Mouse (Mus musculus): ENCODE results near the gene Kcnt2. TPM values are rescaled to one million over a fixed set of nuclear protein-coding genes. Genes with fewer than 3 reads are reported as not detected.
A peak's percentile ranks its signal among the peaks of the same experiment; 100 is the strongest.

The Kcnt2 gene
- polyA plus RNA-seq, 2 experiments: 2.2 to 2.3 TPM

GRCm38 (mm10) chr1:140310739-140311138 is 64.8 kb downstream of the Kcnt2 start:
- Histone ChIP-seq H3K27me3 (ENCODE audit: control insufficient read depth, insufficient read depth, low read length) (no peaks in the 10 kb centered on the region), H3K36me3 (ENCODE audit: control insufficient read depth, insufficient read depth, low read length) (no peaks in the 10 kb centered on the region), H3K27ac (replicated peaks; ENCODE audit: low read depth, low read length) (no peak overlapping the region), H3K4me1 (ENCODE audit: control insufficient read depth, insufficient read depth, low read length) (no peaks in the 10 kb centered on the region), H3K9ac (ENCODE audit: low read depth, low read length, severe bottlenecking) (no peak overlapping the region), H3K9me3 (ENCODE audit: control insufficient read depth, low read length) (no peaks in the 10 kb centered on the region), H3K4me2 (replicated peaks; ENCODE audit: low read depth, low read length, severe bottlenecking) (no peak overlapping the region), H3K4me3 (replicated peaks; ENCODE audit: low read length) (no peak overlapping the region)
- DNase-seq (ENCODE audit: low spot score): no peak
- no peak for TF ChIP-seq POLR2A (IDR thresholded peaks at IDR 0.05; ENCODE audit: borderline replicate concordance, extremely low read depth, insufficient read depth, insufficient read length)
- WGBS: 85% methylated on average over 2 of the region's 2 CpGs
- no peak for ATAC-seq (ENCODE audit: low FRiP score, low read depth)

GRCm38 (mm10) chr1:140325088-140325487 is 79.1 kb downstream of the Kcnt2 start:
- H3K9ac ChIP-seq (ENCODE audit: low read depth, low read length, severe bottlenecking): no peak overlapping the region
- no peak overlapping the region for H3K27ac ChIP-seq (replicated peaks; ENCODE audit: low read depth, low read length)
- 89% methylated on average over 3 of the region's 3 CpGs for WGBS
- no peak overlapping the region for H3K4me2 ChIP-seq (replicated peaks; ENCODE audit: low read depth, low read length, severe bottlenecking)
- H3K9me3 ChIP-seq (ENCODE audit: control insufficient read depth, low read length): no peaks in the 10 kb centered on the region
- H3K36me3 ChIP-seq (ENCODE audit: control insufficient read depth, insufficient read depth, low read length): no peaks in the 10 kb centered on the region
- ATAC-seq (ENCODE audit: low FRiP score, low read depth) (no peak), DNase-seq (ENCODE audit: low spot score) (no peak)
- no peaks in the 10 kb centered on the region for H3K27me3 ChIP-seq (ENCODE audit: control insufficient read depth, insufficient read depth, low read length)
- no peak for TF ChIP-seq POLR2A (IDR thresholded peaks at IDR 0.05; ENCODE audit: borderline replicate concordance, extremely low read depth, insufficient read depth, insufficient read length)
- no peak overlapping the region for H3K4me3 ChIP-seq (replicated peaks; ENCODE audit: low read length)
- H3K4me1 ChIP-seq (ENCODE audit: control insufficient read depth, insufficient read depth, low read length): no peaks in the 10 kb centered on the region

GRCm38 (mm10) chr1:140326709-140327108 is 80.8 kb downstream of the Kcnt2 start:
- H3K27ac ChIP-seq (replicated peaks; ENCODE audit: low read depth, low read length): no peak overlapping the region
- no peak overlapping the region for H3K9ac ChIP-seq (ENCODE audit: low read depth, low read length, severe bottlenecking)
- no peak overlapping the region for H3K4me2 ChIP-seq (replicated peaks; ENCODE audit: low read depth, low read length, severe bottlenecking)
- H3K4me3 ChIP-seq (replicated peaks; ENCODE audit: low read length): no peak overlapping the region
- H3K36me3 ChIP-seq (ENCODE audit: control insufficient read depth, insufficient read depth, low read length): no peaks in the 10 kb centered on the region
- H3K27me3 ChIP-seq (ENCODE audit: control insufficient read depth, insufficient read depth, low read length): no peaks in the 10 kb centered on the region
- DNase-seq (ENCODE audit: low spot score): no peak
- no peaks in the 10 kb centered on the region for H3K4me1 ChIP-seq (ENCODE audit: control insufficient read depth, insufficient read depth, low read length)
- ATAC-seq (ENCODE audit: low FRiP score, low read depth): no peak
- no peaks in the 10 kb centered on the region for H3K9me3 ChIP-seq (ENCODE audit: control insufficient read depth, low read length)
- TF ChIP-seq POLR2A (IDR thresholded peaks at IDR 0.05; ENCODE audit: borderline replicate concordance, extremely low read depth, insufficient read depth, insufficient read length): no peak
- 81% methylated on average over 3 of the region's 3 CpGs for WGBS

- Histone ChIP-seq H3K27ac (replicated peaks; ENCODE audit: low read depth, low read length) (no peak overlapping the region), H3K36me3 (ENCODE audit: control insufficient read depth, insufficient read depth, low read length) (no peaks in the 10 kb centered on the region), H3K9ac (ENCODE audit: low read depth, low read length, severe bottlenecking) (no peak overlapping the region), H3K4me2 (replicated peaks; ENCODE audit: low read depth, low read length, severe bottlenecking) (no peak overlapping the region), H3K4me3 (replicated peaks; ENCODE audit: low read length) (no peak overlapping the region), H3K4me1 (ENCODE audit: control insufficient read depth, insufficient read depth, low read length) (no peaks in the 10 kb centered on the region), H3K27me3 (ENCODE audit: control insufficient read depth, insufficient read depth, low read length) (no peaks in the 10 kb centered on the region), H3K9me3 (ENCODE audit: control insufficient read depth, low read length) (no peaks in the 10 kb centered on the region)
- no peak for DNase-seq (ENCODE audit: low spot score)
- WGBS: 77% methylated on average over 3 of the region's 3 CpGs
- TF ChIP-seq POLR2A (IDR thresholded peaks at IDR 0.05; ENCODE audit: borderline replicate concordance, extremely low read depth, insufficient read depth, insufficient read length): no peak
- ATAC-seq (ENCODE audit: low FRiP score, low read depth): no peak
Measured at GRCm38 (mm10) chr1:140333702-140334101, 87.7 kb downstream of the Kcnt2 start.

GRCm38 (mm10) chr1:140338417-140338816 is 92.5 kb downstream of the Kcnt2 start:
- Histone ChIP-seq H3K4me1 (ENCODE audit: control insufficient read depth, insufficient read depth, low read length) (no peaks in the 10 kb centered on the region), H3K27me3 (ENCODE audit: control insufficient read depth, insufficient read depth, low read length) (no peaks in the 10 kb centered on the region), H3K4me3 (replicated peaks; ENCODE audit: low read length) (no peak overlapping the region), H3K9me3 (ENCODE audit: control insufficient read depth, low read length) (no peaks in the 10 kb centered on the region), H3K36me3 (ENCODE audit: control insufficient read depth, insufficient read depth, low read length) (no peaks in the 10 kb centered on the region), H3K27ac (replicated peaks; ENCODE audit: low read depth, low read length) (no peak overlapping the region), H3K9ac (ENCODE audit: low read depth, low read length, severe bottlenecking) (no peak overlapping the region), H3K4me2 (replicated peaks; ENCODE audit: low read depth, low read length, severe bottlenecking) (no peak overlapping the region)
- DNase-seq (ENCODE audit: low spot score): no peak
- no peak for ATAC-seq (ENCODE audit: low FRiP score, low read depth)
- no peak for TF ChIP-seq POLR2A (IDR thresholded peaks at IDR 0.05; ENCODE audit: borderline replicate concordance, extremely low read depth, insufficient read depth, insufficient read length)

GRCm38 (mm10) chr1:140339368-140339767 is 93.4 kb downstream of the Kcnt2 start:
- no peaks in the 10 kb centered on the region for H3K36me3 ChIP-seq (ENCODE audit: control insufficient read depth, insufficient read depth, low read length)
- no peaks in the 10 kb centered on the region for H3K27me3 ChIP-seq (ENCODE audit: control insufficient read depth, insufficient read depth, low read length)
- WGBS: 59% methylated on average over 4 of the region's 4 CpGs
- no peaks in the 10 kb centered on the region for H3K4me1 ChIP-seq (ENCODE audit: control insufficient read depth, insufficient read depth, low read length)
- TF ChIP-seq POLR2A (IDR thresholded peaks at IDR 0.05; ENCODE audit: borderline replicate concordance, extremely low read depth, insufficient read depth, insufficient read length): no peak
- H3K4me3 ChIP-seq (replicated peaks; ENCODE audit: low read length): no peak overlapping the region
- H3K4me2 ChIP-seq (replicated peaks; ENCODE audit: low read depth, low read length, severe bottlenecking): no peak overlapping the region
- H3K27ac ChIP-seq (replicated peaks; ENCODE audit: low read depth, low read length): no peak overlapping the region
- H3K9me3 ChIP-seq (ENCODE audit: control insufficient read depth, low read length): no peaks in the 10 kb centered on the region
- ATAC-seq (ENCODE audit: low FRiP score, low read depth) (0 out of 2 replicates have a peak, but pooled peaks have one; percentile 23), DNase-seq (ENCODE audit: low spot score) (peak; percentile 42)
- no peak overlapping the region for H3K9ac ChIP-seq (ENCODE audit: low read depth, low read length, severe bottlenecking)
